Mouse (Mus musculus) kidney, postnatal 4 days (tissue): ENCODE measurements around the gene Nelfcd.

Source experiments
- DNase-seq, 2 experiments: peaks; one replicate each; pipeline ENCODE4 v3.0.0; 2021; ENCODE audit warnings: mixed read lengths in 2 of 2

The Nelfcd gene

DNA sequence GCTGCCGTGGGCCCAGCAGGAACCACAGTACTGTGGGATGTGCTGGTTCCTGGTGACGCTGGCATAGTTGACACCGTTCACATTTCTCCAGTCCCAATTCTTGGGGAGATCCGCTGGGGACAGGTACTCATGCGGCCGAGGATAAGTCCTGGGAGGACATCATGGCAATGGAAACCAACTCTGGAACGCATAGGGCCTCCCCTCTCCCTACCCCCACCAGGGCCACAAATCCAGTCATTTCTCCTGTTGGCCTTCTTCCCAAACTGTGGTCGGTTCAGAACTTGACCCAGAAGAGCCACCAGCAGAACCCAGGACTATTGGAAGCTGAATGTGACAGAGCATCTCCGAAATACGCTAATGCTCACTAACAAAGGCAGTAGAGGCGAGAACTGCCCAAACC lies 22.6 kb downstream of the Nelfcd start:
- DNase-seq: no peak

- peak; percentile 80 to 85 for DNase-seq
Observed at GRCm38 (mm10) chr2:174438737-174439449, 23.3 kb downstream of the Nelfcd start, which contains the start of gene Ctsz. TSS of gene Ctsz (minus strand) at chr2:174439039.

DNA sequence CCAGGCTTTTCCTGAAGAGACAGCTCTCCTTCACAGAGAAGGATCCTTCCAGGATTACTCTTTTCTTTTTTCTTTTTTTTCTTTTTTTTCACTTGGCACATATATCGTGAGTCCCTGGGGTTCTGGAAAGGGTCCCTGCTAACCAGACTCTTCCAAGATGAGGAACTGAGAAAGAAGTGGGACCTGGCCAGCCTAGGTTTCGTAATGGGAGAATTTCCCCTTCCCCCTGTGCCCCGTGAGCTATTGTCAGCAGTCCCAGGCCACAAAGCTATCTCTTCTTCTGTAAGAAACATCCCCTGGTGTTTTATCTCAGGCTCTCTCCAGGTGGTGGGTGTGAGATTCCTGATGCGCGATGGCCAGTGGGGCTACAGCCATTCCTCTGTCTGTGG lies 23.8 kb downstream of the Nelfcd start:
- no peak for DNase-seq

- no peak for DNase-seq
Observed at GRCm38 (mm10) chr2:174439961-174440360, 24.4 kb downstream of the Nelfcd start.

DNA sequence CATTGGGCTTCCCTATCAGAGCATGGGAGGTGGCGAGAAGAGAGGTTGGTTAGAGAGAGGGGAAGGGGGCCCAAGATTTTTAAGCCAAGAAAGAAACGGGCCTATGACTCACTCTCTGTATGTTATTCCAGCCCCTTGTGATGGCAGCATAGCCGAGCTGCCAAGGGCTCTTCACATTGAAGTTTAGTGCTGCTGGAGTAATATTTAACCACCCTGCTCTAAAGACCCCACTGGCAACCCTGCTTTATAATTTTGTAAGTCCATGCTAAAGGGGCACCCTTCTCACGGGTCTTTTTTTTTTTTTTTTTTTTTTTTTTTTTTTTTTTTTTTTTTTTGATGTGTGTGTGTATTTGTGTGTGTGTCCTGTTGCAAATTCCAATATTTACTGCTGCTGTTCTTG lies 26.3 kb downstream of the Nelfcd start:
- no peak for DNase-seq

- DNase-seq: peak in 1 of 2 experiments; percentile 20
Observed at GRCm38 (mm10) chr2:174442460-174442859, 26.9 kb downstream of the Nelfcd start.

GRCm38 (mm10) chr2:174443046-174443445 lies 27.4 kb downstream of the Nelfcd start:
- DNase-seq: no peak

DNA sequence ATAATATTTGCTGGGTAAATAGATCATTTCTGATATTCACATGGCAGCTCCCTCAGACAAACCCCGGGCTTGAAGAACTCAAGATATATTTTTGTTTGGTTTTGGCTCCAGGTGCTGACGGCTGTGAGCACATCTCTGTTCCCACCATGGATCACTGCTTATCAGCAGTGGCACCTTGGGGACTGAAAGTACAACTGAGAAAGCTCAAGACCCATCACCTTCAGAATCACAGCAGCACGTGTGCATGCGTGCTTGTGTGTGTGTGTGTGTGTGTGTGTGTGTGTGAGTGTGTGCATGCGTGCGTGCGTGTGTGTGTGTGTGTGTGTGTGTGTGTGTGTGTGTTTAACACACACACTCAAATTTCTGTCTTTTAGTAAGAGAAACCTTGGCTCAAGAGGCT lies 28.8 kb downstream of the Nelfcd start:
- DNase-seq: no peak

- DNase-seq: no peak
Observed at GRCm38 (mm10) chr2:174445018-174445417, 29.4 kb downstream of the Nelfcd start.

DNA sequence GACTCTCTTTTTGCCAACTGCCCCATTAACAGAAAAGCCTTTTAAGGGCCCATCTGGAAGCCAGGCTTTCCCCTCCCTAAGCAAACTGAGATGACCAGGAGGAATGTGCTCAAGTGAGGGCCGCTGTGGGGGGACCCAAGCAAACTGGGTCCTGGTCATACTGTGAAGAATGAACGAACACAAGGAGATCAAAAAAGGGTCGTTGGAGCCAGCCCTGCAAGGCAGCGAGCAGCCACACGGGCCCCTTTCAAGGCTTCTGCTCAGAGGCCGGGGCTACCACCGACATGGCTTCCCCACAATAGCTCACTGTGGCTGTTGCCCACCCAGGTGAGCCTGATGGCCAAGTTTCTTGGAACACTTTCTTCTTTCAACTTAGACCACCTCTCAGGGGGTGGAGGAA lies 30.9 kb downstream of the Nelfcd start:
- DNase-seq: no peak

GRCm38 (mm10) chr2:174446905-174447304 lies 31.3 kb downstream of the Nelfcd start:
- no peak for DNase-seq

DNA sequence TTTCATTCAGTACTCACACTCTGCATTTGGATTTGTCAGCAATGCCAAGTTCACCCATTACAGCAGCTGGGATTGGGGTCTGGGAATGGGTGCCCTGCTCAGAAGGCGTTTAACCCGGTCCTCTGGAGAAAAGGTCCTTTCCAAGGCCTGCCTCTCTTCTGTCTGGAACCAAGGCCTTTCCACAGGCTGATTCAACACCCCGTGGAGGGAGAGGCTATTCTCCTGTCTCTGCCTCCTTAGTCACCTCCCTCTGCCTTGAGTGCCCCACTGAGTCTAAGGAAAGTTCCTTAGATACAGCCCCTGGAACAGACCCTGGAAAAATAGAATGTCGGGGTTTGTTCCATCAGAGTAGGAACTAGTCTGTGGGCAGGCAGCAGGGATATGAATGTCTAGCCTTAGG lies 32.8 kb downstream of the Nelfcd start:
- no peak for DNase-seq

- DNase-seq: no peak
Observed at GRCm38 (mm10) chr2:174450353-174450752, 34.7 kb downstream of the Nelfcd start, which contains the start of gene Tubb1. TSS of gene Tubb1 (plus strand) at chr2:174450695.

GRCm38 (mm10) chr2:174453681-174454080 lies 38.1 kb downstream of the Nelfcd start:
- peak; percentile 29 to 43 for DNase-seq

- DNase-seq: no peak
Observed at GRCm38 (mm10) chr2:174459365-174459764, 43.8 kb downstream of the Nelfcd start.

GRCm38 (mm10) chr2:174463370-174463769 lies 47.8 kb downstream of the Nelfcd start:
- DNase-seq: peak in 1 of 2 experiments; percentile 51

DNA sequence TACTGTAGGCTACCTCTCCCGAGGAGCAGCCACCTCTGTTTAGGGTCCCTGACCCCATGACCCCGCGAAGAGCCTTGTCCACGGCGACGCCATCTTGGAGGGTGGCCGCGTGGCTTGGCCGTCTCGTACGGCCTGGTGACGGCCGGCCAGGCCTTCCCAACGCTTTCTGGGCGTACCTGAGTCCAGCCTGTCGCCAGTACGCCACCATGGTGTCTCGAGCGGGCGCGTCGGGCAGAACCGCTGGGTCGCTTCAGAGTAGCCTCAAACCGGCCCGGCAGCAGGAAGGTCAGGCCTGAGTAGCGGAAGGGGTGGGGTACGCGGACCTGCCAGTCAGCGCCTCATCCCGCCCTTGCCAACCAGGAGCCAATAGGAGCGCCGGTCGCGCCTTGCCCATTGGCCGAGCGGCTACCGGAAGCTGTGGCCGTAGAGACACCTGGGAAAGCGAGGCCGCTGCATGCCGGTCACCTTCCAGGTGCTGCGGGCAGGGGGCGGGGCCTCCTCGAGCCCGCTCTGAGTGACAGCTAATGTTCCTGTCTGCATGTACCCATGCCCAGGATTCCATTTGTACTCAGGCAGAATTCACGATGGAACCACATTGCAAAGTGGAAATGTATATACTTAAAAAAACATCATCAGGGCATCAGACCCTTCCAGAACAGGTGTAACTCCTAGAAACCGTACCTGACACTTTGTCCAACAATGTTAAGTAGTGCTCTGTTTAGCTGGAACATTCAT lies 48.4 kb downstream of the Nelfcd start, which contains the start of gene Atp5e:
Atp5e (minus strand) TSS at position 317 of the 735 bp plus-strand sequence.
- DNase-seq: peak; percentile 96 to 98

DNA sequence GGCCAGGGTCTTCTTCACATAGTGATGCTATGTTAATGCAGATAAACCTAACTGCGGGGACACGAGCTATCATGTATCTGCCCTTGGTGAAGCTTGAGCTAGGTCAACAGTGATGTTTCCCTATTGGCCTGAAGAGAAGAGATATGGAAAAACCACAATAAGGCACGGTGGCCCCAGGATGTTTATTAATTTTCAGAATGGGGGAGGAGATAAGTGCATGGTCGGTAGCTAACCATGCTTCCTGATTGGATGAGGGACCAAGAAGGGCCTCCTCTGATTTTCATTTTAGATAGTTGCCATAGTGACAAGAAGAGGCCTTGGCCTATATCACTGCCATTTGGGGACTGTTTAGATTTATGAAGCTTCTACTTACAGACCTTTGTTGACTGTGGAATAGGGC lies 54.7 kb downstream of the Nelfcd start:
- DNase-seq: no peak

DNA sequence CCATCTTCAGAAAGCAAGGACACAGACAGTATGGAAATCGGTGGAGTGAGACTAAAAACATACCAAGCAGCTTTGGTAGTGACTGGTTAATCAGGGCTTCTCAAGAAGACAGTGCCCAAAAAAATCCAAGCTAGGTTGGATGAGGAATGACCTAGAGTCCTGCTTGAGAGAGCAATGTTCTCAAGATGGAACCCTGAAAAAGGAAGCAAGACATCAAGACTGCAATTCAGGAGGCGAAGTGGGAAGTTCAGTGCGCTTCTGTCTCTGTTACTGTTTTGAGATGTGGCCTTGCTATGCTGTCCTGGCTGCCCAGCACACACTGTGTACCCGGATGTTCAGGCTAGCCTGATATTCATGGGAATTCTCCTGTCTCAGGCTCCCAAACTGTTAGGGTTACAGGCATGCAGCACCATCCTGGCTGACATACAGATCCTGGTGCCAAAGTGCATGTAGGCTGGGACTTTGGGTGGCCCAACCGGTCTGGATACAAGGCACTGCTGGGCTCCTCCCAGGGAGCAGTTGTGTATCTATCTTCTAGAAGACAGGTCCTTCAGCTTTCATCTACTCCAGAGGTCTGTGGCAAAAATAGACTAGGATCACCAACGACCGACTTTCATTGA lies 55.3 kb downstream of the Nelfcd start:
- no peak for DNase-seq

GRCm38 (mm10) chr2:174472407-174472806 lies 56.8 kb downstream of the Nelfcd start:
- DNase-seq: no peak

GRCm38 (mm10) chr2:174472818-174473549 lies 57.4 kb downstream of the Nelfcd start, which contains the start of gene Prelid3b:
TSS of gene Prelid3b (minus strand) at chr2:174473081.
- peak; percentile 100 for DNase-seq

DNA sequence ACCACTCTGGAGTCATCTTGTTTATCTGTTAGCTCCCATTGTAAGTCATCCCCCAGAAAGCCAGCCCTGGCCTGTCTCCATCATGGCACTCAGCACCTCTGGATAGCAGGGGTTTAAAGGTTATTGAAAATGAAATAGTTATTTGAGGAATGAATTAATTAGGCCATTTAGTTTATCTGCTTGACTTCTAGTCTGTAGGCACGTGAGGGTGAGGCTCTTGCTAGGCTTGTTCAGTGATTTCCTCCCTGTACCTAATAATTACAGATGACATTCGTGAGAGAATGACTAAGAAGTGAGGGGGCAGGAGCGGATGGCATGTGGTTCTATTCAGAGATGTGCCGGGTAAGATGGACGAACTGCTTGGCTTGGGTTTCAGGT lies 57.9 kb downstream of the Nelfcd start:
- DNase-seq: no peak
